Mouse (Mus musculus): Measurements from ENCODE around the gene Tceal6. TPM values are rescaled to one million over a fixed set of nuclear protein-coding genes. Genes with fewer than 3 reads are reported as not detected.
"Not testable (repeated sequence)": the region's sequence is repeated elsewhere in the genome, so short reads cannot be mapped to it uniquely, and the experiment has no call there.

Tceal6 gene
- total RNA-seq (2021): not detected

DNA sequence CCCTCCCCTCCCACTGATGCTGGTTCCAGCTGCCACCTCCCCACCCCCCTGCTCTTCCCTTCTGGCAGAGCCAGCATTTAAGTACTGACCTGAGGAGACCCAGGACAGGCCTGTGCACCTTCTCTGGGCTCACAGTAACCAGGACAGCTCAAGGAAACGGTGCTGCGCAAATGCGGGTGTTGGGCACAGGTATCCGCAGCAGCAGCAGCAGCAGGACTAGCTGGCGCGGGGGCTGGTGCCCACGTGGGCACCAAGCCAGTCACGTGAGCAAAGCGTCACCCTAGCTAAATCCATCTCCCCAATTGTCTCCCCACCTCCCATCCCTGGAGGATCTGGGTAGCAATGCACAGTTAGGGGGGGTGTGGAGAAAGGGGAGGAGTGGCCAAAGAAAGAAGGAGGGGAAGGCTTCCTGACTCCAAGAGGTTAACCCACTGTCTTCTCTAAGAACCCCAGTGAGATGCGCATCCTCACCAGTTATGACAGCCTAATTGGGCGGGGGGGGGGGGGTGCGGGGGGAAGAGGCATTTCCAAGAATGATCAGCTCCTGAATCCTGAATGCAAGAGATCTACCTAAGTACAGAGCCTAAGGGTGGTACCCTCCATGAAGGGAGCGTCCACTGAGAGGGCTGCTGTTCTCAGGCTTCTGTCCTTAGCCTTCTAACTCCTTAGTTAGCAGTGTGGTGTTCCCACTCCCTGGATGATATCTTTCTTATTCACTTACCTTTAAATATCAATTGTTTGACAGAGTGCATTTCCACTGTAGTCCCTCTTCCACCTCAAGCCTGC is at the start of gene Tceal6:
Gene Tceal6 (minus strand): TSS at position 252 of the 786 bp plus-strand sequence.
- DNase-seq (ENCODE audit: low spot score): no peak
- intact Hi-C loops (cut with DNase I): no loop called here

DNA sequence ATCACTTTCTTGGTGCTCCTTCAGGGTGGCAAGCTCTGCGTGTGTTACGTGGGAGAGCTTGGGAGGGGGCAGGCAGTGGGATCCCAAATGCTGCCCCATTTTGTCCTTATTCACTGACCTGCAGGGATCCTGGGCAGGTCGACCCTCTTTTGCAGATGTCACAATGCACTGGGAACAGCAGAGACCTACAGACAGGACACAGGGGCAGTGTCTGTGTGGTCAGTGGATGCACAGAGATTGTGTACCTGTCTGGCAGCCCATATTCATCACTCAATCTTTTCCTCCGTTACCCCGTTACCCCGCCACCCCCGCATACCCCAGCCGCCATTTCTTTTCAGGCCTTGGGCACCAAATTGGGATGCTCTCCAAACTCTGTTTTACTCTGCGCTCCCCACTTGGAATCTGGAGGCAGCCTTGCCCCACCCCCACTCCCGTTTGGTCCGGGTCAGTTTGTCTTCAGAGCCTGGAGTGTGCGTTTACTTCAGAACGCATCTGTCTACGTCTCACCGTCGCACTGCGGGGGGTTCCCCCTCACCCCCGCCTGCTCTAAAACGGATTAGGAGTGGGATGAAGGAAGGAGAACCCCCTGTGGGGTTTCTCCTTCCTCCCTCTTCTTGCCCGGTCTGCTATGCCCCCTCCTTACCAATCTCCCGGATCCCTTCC is 583 bp downstream of the Tceal6 start:
- intact Hi-C loops (cut with DNase I); DNase-seq (ENCODE audit: low spot score): not testable (repeated sequence)

DNA sequence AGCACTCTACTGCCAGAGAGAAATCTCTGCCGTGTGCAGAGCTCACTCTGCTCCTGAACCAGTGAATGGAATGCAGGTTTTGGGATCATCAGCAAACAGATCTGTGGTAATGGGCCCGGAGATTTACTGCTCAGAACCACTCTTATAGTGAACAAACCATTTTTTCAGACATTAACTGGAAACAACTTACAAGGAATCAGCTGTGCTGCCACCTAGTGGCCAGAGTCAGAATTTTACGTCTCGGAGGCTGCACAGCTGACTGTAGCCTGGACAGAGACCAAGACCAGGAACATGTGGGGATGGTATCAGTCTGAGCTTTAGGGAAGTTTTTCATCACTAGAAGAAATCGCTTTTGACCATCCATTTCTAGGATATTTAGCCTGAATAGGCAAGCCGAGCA is 20.6 kb downstream of the Tceal6 start:
- DNase-seq (ENCODE audit: low spot score); intact Hi-C loops (cut with DNase I): not testable (repeated sequence)

DNA sequence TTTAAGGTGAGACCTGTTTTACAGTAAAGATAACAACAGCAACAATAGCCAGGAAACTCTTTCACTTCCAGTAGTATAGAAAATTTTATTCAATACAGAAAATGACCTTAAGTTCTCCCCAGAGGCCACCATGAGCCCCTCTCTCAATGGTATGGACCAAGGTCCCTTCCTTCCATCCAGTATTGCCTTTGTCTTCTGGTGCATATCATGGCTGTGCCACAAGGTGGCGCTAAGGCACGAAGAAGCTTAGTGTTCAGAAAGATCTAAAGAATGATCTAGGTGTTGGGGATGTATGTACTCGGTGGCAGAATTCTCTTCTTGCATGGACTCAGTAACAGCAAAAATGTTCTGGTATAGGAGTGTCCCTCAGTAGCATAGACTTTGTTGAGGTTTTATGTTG is 21.8 kb downstream of the Tceal6 start:
- DNase-seq (ENCODE audit: low spot score); intact Hi-C loops (cut with DNase I): not testable (repeated sequence)

DNA sequence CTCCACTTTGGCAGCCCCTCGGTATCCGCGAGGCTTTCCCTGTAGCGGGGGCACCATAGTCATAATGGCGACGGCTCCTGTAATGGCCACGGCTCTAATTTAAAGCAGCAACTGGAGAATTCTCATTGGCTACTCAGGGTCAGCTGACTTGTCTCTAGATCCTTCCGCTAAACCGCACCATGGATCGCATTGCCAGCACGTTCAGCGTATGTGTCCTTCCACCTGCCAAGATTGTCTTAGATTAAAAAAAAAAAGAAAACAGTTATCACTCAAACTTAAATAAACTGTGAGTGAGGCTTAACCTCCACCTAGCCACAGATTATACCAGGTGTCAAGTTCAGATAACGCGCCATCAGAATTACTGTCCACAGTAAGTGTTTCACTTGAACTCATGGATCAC is 33.0 kb downstream of the Tceal6 start, which contains the start of gene Gm15023:
Gene Gm15023 (minus strand): TSS at position 101 of the 400 bp plus-strand sequence.
- intact Hi-C loops (cut with DNase I); DNase-seq (ENCODE audit: low spot score): not testable (repeated sequence)

Other genes with a start within 250 kb of the Tceal6 start
- gene Nxf2, start 245.9 kb downstream of the Tceal6 start, total RNA-seq (2021): not detected
- 1 to 10 TPM; 3.7 to 6.6 TPM for gene Zmat1, start 201.5 kb downstream of the Tceal6 start, total RNA-seq (2021)
- not detected for gene Gm15023, start 33.1 kb downstream of the Tceal6 start, total RNA-seq (2021)
- gene Pramel3, start 91.6 kb upstream of the Tceal6 start, total RNA-seq (2021): not detected
- gene Gm5128, start 162.6 kb upstream of the Tceal6 start, total RNA-seq (2021): not detected
- not detected for gene Gm7903, start 223.1 kb upstream of the Tceal6 start, total RNA-seq (2021)

Data from heart, postnatal 25 days (tissue).